Mouse (Mus musculus): Measurements from ENCODE around the gene Npc2.

DNA sequence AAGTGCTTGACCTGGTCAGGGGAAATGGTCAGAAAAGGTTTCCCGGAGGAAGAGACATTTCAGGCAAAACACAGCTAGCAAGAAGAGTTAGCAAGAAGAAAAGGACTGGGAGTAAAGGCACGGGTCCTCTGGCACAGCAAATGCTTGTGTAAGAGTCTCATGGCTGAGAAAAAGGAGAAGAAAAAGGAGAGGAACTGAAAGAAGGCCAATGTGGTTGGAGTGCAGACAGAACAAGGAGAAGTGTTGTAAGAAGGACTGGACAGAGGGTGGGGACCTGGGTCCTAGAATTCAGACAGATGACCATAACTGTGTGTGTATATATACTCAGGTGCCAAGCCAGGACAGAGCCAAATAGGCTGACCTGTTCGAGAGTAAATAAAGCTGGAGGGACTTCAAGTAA lies 24.8 kb downstream of the Npc2 start:
- TF ChIP-seq CTCF (IDR thresholded peaks at IDR 0.05; ENCODE audit: low read depth) (no peak), EP300 (IDR thresholded peaks at IDR 0.05; ENCODE audit: low read depth) (no peak)
